In genomic region chr17:29711745-29712431, GRCm38 (mm10) we compare ENCODE assay signal across 11 mouse cellular contexts. TPM values are rescaled to one million over a fixed set of nuclear protein-coding genes. Genes with fewer than 3 reads are reported as not detected.
DNase-seq lines count a peak whose midpoint lies in the region; ATAC-seq and TF ChIP-seq lines count a peak whose summit lies in the region.
"Had no signal": no experiment of that assay in that cellular context is flagged by ENCODE, and none has a peak within 500 bp of the region (broad histone marks: within the 10 kb centered on the region; RNA-seq: fewer than 3 reads in every experiment).

No protein-coding gene starts in this region.

- peaks cover 9% of the 10 kb centered on the region for H3K36me3 ChIP-seq in heart, embryonic 10.5 days
- H3K36me3 ChIP-seq in midbrain, postnatal 0 days (ENCODE audit: insufficient read depth, low read length), result no peaks in the 10 kb centered on the region

- peak overlapping the region; percentile 47; the same call in 1 of the 2 replicates for H3K27ac ChIP-seq in heart, embryonic 10.5 days
- H3K27ac ChIP-seq in layer of hippocampus, adult 2 months, result peak overlapping the region; percentile 83
- H3K27ac ChIP-seq in midbrain, postnatal 0 days (ENCODE audit: low read depth, low read length), result 0 out of 2 replicates have a peak overlapping the region, but pooled peaks have one; percentile 38
- H3K27ac ChIP-seq: liver, embryonic 13.5 days had no signal

- no peaks in the 10 kb centered on the region for H3K27me3 ChIP-seq in heart, embryonic 10.5 days (ENCODE audit: insufficient read depth, poor library complexity, severe bottlenecking)
- no peaks in the 10 kb centered on the region for H3K27me3 ChIP-seq in midbrain, postnatal 0 days (ENCODE audit: insufficient read depth, low read length)
- H3K27me3 ChIP-seq: liver, embryonic 13.5 days had no signal

- DNase-seq in heart, embryonic 10.5 days (ENCODE audit: low spot score), result no peak
- no peak for DNase-seq in heart, postnatal 36 days
- no peak for DNase-seq in layer of hippocampus, adult 2 months (ENCODE audit: low spot score in 2 of 2)
- DNase-seq in layer of hippocampus, postnatal 10 days (ENCODE audit: low spot score in 2 of 2), result no peak
- DNase-seq in forelimb bud, embryonic 11.5 days (ENCODE audit: low read depth, low spot score), result peak; percentile 59
- DNase-seq in midbrain, postnatal 0 days (ENCODE audit: low spot score), result no peak
- no peak for DNase-seq in right cerebral cortex, postnatal 36 days (ENCODE audit: low spot score in 2 of 2)
- no peak for DNase-seq in lung, postnatal 25 days (ENCODE audit: low spot score)
- DNase-seq: gastrocnemius, postnatal 14 days; liver, embryonic 13.5 days; thymus, postnatal 4 days had no signal

- H3K4me3 ChIP-seq in heart, embryonic 10.5 days, result no peak overlapping the region
- no peak overlapping the region for H3K4me3 ChIP-seq in layer of hippocampus, adult 2 months
- no peak overlapping the region for H3K4me3 ChIP-seq in midbrain, postnatal 0 days (ENCODE audit: low read depth, low read length)
- H3K4me3 ChIP-seq: liver, embryonic 13.5 days had no signal

- H3K4me1 ChIP-seq in heart, embryonic 10.5 days, result peaks cover 73% of the 10 kb centered on the region
- peaks cover 6% of the 10 kb centered on the region; the same call in 1 of the 2 replicates for H3K4me1 ChIP-seq in midbrain, postnatal 0 days (ENCODE audit: insufficient read depth, low read length)

- WGBS in heart, embryonic 10.5 days, result 57% methylated on average over 8 of the region's 8 CpGs
- 78% methylated on average over 8 of the region's 8 CpGs for WGBS in midbrain, postnatal 0 days

- H3K4me2 ChIP-seq in midbrain, postnatal 0 days (ENCODE audit: low read depth, low read length, poor library complexity, severe bottlenecking), result no peak overlapping the region
- H3K4me2 ChIP-seq: liver, embryonic 13.5 days had no signal

- H3K9ac ChIP-seq in midbrain, postnatal 0 days (replicated peaks; ENCODE audit: low read length, poor library complexity, severe bottlenecking), result no peak overlapping the region
- H3K9ac ChIP-seq: liver, embryonic 13.5 days had no signal

- intact Hi-C loops in heart, postnatal 36 days (cut with DNase I), result no loop called here

- H3K9me3 ChIP-seq in heart, embryonic 10.5 days, result no peaks in the 10 kb centered on the region
- H3K9me3 ChIP-seq in midbrain, postnatal 0 days (ENCODE audit: low read length), result no peaks in the 10 kb centered on the region
- H3K9me3 ChIP-seq: liver, embryonic 13.5 days had no signal

- no peak for ATAC-seq in midbrain, postnatal 0 days (ENCODE audit: low FRiP score)

- no peak for TF ChIP-seq CTCF in layer of hippocampus, adult 2 months (conservative IDR thresholded peaks at IDR 0.05)
- TF ChIP-seq CTCF in midbrain, postnatal 0 days (IDR thresholded peaks at IDR 0.05), result no peak

RNA-seq across cellular contexts. Expression of gene Ccdc167, which starts 5.0 kb away (rescaled TPM):
- polyA plus RNA-seq in heart, embryonic 10.5 days (2016; fragmentation: Nextera tagmentation; extraction: Ambion mirVana), result 18.2 and 19.0 TPM in 2 replicates
- 10 to 100 TPM; 11.0 to 11.6 TPM for total RNA-seq in heart, postnatal 36 days (2021)
- 10 to 100 TPM; 26.6 TPM for total RNA-seq in layer of hippocampus, adult 2 months (2021)
- total RNA-seq in layer of hippocampus, postnatal 10 days (2021), result 10 to 100 TPM; 15.3 to 20.1 TPM
- total RNA-seq in midbrain, postnatal 0 days (2014; rRNA removed), result 9.0 and 9.4 TPM in 2 replicates
- 8.3 and 8.6 TPM in 2 replicates for polyA plus RNA-seq in midbrain, postnatal 0 days (2015; fragmentation: Nextera tagmentation; extraction: Ambion mirVana)

RNA-seq across cellular contexts. Expression of gene Cmtr1, which starts 51.5 kb away (rescaled TPM):
- 119 and 122 TPM in 2 replicates for polyA plus RNA-seq in heart, embryonic 10.5 days (2016; fragmentation: Nextera tagmentation; extraction: Ambion mirVana)
- 10 to 100 TPM; 45.5 to 54.4 TPM for total RNA-seq in heart, postnatal 36 days (2021)
- 100 to 1,000 TPM; 111 to 115 TPM for total RNA-seq in layer of hippocampus, adult 2 months (2021)
- 10 to 100 TPM; 86.9 to 93.1 TPM for total RNA-seq in layer of hippocampus, postnatal 10 days (2021)
- total RNA-seq in midbrain, postnatal 0 days (2014; rRNA removed), result 58.5 and 63.6 TPM in 2 replicates
- 105 and 106 TPM in 2 replicates for polyA plus RNA-seq in midbrain, postnatal 0 days (2015; fragmentation: Nextera tagmentation; extraction: Ambion mirVana)
